Mouse (Mus musculus) T-helper 1 cell (primary cell): ENCODE measurements around the gene Lipc.

ENCODE experiments used
- in situ Hi-C: fragments of 300-600 bp; cut with MboI, MseI; formaldehyde crosslinking; loops from one replicate; pipeline ENCODE4 v1.15.1; 2025; ENCODE audit warnings: high pct_unique_total_duplicates

The Lipc gene

DNA sequence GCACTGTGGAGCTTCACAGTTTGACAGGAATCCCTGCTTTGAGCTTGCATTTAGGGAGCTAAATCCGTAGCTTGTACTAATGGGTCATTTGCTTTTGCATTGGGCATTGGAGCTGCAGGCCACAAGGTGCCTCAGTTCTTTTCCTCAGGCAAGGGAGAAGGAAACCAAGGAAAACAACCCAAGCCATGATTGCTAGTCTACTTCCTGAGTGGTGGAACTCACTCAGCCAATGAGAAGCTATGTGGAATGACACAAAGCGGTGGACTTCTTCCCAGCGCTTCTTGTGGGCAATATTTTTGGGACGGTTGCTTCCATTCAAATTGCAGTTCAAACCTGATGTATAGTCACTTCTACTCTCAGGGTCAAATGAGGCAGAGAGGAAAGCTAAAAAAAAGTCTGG lies at the start of gene Lipc:
Gene Lipc (minus strand): TSS at position 101 of the 400 bp plus-strand sequence.
- in situ Hi-C loops: no loop called here

DNA sequence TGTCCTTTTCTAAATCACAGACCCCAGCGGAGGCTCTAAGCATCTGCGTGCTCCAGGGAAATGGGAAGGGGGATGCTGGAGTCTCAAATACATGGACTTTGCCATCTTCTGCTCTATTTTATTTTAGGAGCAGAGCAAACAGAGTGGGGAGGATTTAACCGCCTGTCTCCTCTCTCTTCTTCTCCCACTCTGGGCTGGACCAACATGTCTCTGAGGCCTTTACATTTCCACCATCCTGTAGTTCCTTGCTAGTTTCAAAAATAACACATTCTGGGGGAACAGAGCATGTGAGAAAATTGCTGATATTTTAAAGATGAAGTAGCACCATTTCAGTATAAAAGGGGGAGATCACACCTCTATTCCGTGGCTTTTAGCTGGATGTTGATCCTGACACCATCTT lies 47.1 kb upstream of the Lipc start:
- in situ Hi-C loops: no loop called here

DNA sequence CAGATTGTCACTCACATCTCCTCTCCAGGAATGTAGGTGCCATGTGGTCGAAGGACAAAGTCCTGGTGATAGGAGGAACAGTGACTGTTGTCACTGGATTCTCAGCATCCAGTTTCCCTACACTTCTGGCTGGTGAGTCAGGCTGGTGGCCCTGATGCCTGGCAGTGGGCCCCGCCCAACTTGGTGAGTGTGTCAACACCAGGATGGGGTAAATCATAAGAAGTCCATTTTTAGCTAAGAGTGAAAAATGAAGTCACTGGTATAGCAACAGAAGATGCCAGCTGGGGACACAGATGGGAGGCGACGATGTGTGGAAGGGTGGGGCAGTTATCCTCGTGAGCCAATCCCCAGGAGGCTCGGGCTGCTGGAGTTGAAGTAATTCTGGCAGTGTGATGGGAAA lies 46.7 kb upstream of the Lipc start:
- in situ Hi-C loops: no loop called here

DNA sequence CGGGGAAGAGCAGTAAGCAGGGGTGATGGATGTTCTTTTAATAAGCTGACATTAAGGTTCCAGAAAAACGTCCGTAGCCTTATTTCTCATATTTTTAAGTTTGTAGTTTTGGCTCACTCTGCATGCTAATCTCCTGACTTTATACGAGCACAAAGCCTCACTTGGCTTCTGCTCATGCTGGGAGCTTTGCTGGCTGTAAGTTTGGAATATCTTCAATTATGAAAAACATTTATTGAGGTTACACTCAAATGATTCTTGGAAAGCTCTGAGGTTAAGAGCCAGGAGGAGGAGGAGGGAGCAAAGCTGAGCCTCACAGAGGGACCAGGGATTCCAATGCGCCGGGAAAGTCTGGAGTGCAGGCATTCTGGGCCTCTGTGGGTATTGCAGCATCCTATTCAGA lies 41.3 kb upstream of the Lipc start:
- in situ Hi-C loops: no loop called here

DNA sequence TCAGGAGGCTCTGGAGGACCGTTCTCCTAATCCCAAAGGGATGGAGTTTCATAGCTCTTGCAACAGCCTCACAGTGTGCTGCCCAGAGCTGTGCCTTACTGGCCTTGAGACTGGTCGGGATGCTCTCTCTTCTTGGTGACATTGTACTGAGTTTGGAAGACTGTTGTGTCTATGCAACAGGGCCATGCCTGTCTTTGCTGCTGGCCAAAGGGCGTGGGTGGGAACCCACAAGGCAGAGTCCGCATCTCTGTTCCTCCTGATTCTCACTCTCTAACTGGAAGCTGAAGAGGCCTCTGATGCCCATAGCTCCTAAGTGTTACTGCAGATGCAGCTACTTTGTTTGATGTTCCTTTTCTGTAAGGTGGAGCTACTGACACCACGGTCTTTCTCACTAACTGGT lies 39.4 kb upstream of the Lipc start:
- in situ Hi-C loops: no loop called here

DNA sequence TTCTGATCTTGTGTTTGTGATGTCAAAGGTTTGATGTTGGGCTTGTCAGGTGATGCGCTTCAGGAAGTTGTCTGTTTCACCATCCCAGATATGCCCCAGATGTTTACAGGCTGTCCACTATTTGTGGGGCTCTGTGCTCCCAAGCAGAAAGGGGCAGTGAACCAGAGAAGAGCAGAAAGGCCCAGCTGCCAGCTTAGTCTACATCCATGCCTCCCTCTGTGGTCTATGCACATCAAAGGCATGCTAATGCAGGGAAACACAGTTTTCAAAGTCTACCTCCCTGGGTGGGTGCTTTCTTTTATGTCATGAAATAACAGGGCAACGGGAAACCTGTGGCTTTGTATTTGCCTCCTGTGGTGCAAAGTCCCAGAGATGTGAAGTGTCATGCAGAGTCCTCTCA lies 35.2 kb upstream of the Lipc start:
- in situ Hi-C loops: no loop called here

DNA sequence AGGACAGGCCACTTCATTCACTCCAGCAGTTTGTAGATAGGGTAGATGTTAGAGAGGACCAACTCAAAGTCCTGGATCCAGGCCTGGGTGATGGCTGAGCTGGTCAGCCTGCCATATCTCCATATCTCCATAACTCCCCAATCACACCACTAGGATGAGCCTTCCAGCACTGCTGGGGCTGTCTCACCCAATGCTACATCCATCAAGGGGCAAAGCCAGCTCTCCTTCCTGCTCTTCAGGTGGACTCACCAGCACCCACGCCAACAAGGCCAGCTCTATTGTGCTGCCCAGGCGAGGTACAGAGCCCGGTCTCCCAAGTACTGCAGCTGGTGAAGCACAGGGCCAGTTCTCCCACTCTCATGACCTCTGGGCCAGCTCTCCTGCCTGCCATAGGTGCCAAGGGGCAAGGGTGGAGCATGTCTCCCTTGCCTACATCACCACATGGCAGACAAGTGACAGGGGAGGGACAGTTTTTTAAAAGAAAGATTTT lies 31.0 kb upstream of the Lipc start:
- in situ Hi-C loops: no loop called here

DNA sequence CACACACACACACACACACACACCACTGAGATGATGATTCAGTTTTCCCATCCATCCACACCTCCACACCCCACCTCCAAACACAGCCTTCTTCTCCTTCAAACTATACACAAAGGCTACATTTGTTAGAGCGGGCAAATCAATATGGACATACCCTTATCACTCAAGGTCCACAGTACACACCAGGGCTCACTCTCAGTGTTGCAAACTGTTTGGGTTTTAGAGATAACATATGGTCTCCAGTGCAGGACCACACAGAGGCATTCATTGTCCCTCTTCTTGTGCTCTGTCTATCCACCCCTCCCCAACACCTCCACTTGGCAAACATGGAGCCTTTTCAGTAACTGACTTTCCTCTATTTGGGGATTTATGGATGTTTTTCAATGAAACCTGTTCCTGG lies 29.7 kb upstream of the Lipc start:
- in situ Hi-C loops: no loop called here

DNA sequence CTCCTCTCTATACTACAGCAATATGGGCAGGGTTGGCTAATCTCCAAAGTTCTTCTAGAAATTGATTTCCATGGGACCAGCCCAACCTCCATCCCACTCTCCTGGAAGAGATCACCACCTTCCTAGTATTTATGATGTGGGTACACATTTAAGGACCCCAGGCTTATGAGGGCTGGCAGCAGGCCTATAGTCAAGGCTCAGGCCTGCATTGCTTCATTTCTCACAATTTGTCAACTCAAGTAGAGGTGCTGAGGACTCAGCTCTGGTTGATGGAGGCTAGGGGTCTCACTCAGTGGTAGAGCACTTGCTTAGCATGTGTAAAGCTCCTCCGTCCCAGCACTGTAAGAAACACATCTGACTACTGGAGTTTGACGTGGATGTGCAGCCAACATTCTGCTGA lies 27.6 kb upstream of the Lipc start:
- in situ Hi-C loops: no loop called here

DNA sequence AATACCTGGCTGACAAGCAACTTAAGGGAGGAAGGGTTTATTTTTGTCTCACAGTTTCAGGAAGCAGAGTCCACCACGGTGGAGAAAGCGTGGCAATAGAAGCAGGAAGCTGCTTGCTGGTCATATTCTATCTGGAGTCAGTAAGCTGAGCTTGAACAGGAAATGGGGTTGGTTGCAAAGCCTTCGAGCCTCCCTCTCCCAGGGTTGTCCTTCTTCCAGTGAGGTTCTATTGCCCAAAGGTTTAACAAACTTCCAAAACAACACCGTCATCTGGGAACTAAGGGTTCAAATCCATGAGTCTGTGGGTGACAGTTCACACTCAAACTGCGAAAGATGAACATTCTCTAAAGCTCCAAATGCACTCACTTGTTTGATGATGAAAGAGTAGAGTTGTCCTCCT lies 27.1 kb upstream of the Lipc start:
- in situ Hi-C loops: no loop called here

DNA sequence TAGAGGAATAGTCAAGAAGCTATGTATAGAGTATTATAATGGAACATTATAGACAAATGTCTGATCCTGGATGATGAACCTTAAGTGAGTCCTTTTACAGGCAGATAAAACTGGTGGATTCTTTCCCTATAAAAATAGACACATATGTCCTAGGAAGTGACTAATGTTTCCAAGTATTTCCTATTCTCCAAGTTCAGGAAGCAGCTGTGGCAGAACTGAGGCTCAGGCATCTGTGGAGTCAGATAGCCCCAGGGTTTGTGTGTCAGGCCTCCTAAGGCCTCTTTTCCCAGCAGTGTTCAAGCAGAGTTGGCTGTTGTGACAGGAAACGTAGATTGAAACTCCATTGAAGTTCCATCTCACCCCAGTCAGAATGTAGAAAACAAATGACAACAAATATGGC lies 25.4 kb upstream of the Lipc start:
- in situ Hi-C loops: no loop called here

DNA sequence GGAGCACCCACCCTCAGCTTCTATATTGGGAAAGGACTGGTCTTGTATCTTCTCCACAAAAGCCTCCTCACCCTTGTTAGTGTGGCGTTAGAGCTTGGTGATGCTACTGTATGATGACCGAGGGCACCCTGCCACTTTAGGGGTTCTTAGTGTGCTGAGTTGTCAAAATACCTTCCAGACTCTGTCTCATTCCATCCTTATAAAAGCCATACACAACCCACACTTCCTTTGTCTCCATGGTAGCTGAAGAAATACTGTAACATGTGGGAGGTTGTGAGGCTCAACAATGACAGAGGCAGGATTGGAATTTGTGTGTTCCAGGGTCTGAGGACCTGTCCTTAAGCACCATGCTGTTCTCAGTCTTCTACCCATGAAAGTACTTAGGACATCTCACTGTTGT lies 23.9 kb upstream of the Lipc start:
- in situ Hi-C loops: no loop called here

DNA sequence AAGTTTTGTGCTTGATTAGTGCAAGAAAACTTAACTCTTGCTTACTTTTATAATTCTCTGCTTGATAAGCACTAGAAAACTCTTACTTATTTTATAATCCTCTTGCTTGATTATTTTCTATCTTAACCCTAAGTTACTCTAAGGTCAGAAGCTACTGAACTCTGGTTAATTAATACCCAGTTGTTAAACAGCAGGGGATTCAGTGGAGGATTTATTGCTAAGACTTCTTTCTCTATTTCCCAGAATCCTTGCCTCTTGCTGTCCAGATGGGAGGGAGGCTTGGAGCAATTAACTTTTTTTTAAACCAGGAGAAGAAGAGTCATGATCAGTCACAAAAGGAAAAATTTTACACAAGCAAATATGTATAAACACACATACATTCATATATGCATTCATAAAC lies 21.3 kb upstream of the Lipc start:
- in situ Hi-C loops: no loop called here

DNA sequence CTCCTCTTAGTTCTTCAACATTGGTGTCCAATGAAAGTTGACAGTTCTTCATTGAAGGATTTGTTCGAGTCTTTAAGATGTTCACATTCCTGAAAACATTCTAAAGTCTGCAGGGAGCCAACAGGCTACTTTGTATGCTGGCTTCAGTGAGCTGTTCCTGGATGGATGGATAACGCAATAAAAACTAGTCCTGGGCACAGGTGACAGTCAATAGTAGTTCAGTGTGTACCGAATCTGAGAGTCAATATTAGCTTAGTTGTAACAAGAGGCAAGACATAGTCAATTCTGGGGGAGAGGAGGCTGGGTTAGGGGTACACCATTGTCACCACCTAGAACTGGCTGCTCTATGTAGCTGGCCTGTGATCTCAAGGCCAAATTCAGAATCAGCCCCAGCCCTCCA lies 17.2 kb upstream of the Lipc start:
- in situ Hi-C loops: no loop called here

DNA sequence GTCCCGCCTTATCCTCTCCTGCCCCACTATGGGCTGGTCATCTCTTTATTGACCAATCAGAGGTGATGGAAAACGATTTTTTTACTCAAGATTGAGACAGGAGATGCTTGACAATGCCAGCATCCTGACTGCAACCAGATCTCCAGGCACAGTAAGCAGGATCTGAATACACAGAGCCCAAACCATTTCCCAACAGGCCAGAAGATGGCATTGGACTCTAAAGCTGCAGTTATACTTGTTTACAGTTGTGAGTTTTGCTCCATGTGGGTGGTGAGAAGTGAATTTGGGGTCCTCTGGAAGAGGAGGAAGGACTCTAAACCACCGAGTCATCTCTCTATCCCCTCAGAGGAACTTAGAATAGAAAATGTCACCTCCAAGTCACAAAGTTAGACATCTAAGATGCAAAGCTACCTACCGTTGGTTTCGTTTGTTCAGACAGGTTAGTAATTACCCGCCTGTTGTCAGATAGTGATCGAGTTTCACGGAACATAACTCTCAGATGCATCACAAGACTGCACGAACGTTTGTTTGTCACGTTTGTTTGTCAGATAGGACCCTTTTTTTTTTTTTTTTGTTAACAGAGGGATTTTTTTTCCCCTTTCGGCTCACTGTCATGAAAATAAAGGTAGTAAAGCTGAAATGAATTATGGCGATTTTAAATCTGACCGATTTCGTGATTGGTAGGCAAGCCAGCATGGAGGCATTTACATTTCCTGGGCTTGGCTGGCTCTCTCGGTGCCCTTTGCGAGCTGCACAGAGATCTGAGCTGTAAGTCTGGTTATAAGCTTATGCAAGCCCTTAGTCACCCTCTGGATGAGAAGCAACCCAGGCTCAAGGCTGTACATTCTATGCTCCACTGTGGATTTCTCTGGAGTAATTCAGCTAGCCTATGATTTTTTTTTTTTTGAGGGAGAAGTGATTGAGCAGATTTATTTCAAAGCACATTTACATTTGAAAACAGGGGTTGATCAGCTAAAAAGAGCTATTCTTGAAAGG lies 14.3 kb upstream of the Lipc start:
- in situ Hi-C loops: no loop called here

DNA sequence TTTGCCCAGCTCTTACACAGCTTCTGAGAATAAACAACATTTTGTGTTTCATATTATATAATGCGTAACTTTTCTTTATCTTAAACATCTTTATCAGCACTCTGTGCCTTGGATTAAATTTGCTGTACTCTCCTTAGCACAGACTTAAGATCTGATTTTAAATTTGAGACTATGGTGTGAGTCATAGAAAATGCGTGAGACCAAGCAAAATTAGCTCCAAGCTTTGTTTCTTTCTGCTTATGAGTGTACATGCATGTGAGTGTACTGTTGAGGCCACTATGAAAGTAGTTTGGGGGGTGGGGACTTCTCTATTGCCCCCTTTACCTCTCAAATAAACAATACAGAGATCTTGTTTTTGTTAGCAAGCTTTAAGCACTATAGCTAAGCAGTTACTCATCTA lies 13.4 kb upstream of the Lipc start:
- in situ Hi-C loops: no loop called here

DNA sequence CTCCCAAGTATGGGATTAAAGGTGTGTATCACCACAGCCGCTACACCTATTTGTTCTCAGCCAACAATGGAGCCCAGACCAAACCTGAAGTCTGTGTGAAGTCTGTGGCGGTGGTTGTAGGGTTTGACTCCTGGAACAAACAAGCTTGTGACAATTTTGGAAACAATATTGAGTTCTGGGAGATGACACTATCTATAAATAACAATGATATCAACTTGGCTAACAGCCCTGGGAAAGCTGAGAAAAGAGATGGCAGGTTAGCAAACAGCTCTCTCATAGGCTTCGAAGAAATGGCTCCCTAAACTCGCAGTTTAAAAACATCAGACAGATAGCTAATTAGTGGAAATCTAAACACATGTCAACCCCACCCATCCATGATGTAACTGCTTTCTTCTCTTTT lies 13.0 kb upstream of the Lipc start:
- in situ Hi-C loops: no loop called here

DNA sequence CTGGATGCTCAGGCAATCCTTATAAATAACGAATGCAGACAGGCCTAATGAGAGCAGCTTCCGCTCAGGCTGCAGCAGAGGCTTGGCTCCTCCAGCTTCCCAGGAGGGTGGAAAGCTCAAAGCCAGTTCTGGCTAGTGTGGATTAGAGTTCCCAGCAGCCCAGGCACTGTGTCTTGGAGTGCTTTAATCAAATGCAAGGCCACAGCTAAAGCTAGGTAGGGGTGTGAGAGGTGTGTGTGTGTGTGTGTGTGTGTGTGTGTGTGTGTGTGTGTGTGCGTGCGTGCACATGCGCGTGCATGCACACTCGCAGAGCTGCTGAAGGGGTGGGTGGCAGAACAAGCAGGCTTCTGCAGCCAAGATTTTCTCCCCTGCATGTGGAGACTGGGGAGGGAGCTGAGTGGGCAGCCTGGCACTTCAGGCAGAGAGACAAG lies 11.4 kb upstream of the Lipc start:
- in situ Hi-C loops: no loop called here

DNA sequence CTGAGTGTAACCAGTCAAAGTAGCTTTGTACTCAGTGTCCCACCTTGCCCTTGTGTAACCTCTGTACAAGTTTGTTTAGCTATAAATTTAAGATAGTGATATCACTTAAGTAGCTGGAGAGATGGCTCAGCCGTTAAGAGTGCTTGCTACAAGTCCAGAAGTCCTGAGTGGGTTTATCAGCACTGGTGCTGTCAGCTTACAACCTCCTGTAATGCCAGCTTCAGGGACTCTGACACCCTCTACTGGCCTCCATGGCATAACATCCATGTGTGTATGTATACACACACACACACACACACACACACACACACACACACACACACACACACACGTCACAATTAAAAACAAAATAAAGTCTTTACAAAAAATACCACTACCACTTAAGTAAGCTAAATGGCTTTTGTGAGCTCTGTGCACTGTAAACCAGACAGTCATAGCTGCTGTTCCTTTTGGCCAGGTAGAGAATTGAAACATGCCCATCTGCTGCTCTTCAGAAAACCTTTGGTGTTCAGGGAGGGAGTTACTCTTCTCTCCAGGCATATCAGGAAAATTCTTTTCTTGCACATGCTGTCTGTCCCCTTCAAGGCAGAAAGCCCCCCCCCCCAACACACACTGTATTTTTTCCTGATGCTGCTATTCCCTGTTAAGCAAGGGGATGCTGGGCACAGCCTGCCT lies 10.9 kb upstream of the Lipc start:
- in situ Hi-C loops: no loop called here

DNA sequence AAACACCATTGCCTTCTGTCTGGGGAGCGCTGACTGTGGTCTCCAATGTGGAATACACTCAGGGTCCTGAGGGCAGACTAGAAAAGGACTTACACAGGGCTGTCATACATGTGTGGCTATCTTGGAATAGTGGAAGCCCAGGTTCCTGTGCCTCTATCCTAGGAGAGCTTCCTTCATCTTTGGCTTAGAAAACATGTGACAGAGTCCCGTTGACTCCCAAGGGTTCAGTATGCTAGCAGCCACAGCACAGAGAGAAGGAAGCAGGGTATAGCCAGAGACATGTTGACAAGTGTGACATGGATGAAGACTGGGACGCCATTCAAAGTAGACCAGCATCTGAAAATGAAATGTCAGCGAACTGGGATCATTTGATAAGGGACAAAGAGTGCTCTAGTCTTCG lies 8.3 kb upstream of the Lipc start:
- in situ Hi-C loops: no loop called here

DNA sequence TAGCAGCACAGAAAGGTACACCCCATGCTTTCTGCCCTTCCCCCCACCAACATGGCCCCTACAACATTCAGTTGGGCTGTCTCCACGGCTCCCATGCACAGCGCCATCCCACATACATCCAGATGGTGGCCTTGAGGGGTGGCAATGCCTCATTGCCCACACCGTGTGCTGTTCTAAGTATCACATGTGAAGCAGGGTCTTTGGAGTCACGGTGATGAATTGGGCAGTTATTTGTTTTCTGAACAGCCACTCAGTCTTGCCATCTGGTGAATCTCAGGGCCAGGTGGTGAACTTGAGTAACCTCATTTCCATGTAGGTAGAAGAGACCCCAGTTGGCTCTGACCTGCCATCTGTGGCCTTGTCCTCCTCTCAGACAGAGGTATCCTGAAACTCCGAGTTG lies 7.8 kb upstream of the Lipc start:
- in situ Hi-C loops: no loop called here

DNA sequence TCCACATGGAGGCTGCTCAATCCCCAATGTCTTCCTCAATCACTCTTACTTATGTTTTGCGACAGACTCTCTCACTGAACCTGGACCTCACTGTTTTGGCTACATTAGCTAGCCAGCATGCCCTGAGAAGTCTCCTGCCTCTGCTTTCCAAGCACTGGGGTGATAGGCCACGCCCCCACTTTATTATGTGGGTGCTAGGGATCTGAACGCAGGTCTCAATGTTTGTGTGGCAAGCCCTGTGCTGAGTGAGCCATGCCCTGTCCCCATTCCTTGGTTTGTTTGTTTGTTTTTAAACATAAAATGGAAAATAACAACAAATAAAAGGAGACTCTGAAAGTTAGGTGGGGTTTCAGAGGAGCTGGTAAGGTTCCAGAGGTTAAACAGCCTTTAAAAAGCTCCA lies 7.4 kb upstream of the Lipc start:
- in situ Hi-C loops: no loop called here

DNA sequence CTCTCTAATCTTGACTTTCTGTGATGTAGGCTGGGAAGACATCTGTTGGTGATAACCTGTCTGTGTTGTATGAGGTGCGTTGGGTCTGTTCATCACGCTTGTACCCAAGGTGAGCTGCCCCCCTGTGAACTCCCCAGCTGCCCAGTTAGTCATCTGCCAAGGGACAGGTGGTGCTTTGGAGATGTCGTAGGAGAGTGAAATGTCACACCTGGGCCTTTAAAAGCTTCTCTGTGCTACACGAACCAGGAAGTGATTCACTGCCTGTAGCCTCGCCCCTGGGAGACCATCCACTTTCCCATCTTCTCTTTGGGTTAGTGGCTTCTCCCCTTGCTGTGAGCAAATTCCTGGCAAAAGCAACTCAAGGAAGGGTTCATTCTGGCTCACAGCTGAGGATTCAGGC lies 6.4 kb upstream of the Lipc start:
- in situ Hi-C loops: no loop called here
